ENCODE assay signal across 8 mouse cellular contexts in genomic region chr7:19320637-19321036, GRCm38 (mm10). TPM values are rescaled to one million over a fixed set of nuclear protein-coding genes. Genes with fewer than 3 reads are reported as not detected.
DNase-seq lines count a peak whose midpoint lies in the region; ATAC-seq and TF ChIP-seq lines count a peak whose summit lies in the region.
"Had no signal": no experiment of that assay in that cellular context is flagged by ENCODE, and none has a peak within 500 bp of the region (broad histone marks: within the 10 kb centered on the region; RNA-seq: fewer than 3 reads in every experiment).

No protein-coding gene starts in this region.

- no peaks in the 10 kb centered on the region for H3K36me3 ChIP-seq in liver, embryonic 11.5 days (ENCODE audit: control insufficient read depth, insufficient read depth, low read length)
- H3K36me3 ChIP-seq in forebrain, postnatal 0 days (ENCODE audit: insufficient read depth) = no peaks in the 10 kb centered on the region
- no peaks in the 10 kb centered on the region for H3K36me3 ChIP-seq in liver, embryonic 12.5 days
- no peaks in the 10 kb centered on the region for H3K36me3 ChIP-seq in splenic B cell, adult 2 months (ENCODE audit: control insufficient read depth, insufficient read depth, low read length, poor library complexity, severe bottlenecking)

- no peak for TF ChIP-seq CTCF in forebrain, postnatal 0 days (IDR thresholded peaks at IDR 0.05; ENCODE audit: low read depth)

- H3K4me1 ChIP-seq in liver, embryonic 11.5 days (replicated peaks; ENCODE audit: control insufficient read depth, insufficient read depth, low read length) = peaks cover 10% of the 10 kb centered on the region
- H3K4me1 ChIP-seq in forebrain, postnatal 0 days (ENCODE audit: insufficient read depth) = peaks cover 7% of the 10 kb centered on the region; the same call in 1 of the 2 replicates
- peaks cover 17% of the 10 kb centered on the region for H3K4me1 ChIP-seq in liver, embryonic 12.5 days

- H3K4me2 ChIP-seq in liver, embryonic 11.5 days = peak overlapping the region; percentile 81
- peak overlapping the region; percentile 82 for H3K4me2 ChIP-seq in forebrain, postnatal 0 days (ENCODE audit: low read depth)
- peak overlapping the region; percentile 69 for H3K4me2 ChIP-seq in liver, embryonic 12.5 days

- no peaks in the 10 kb centered on the region for H3K9me3 ChIP-seq in liver, embryonic 11.5 days (ENCODE audit: control insufficient read depth, low read length)
- no peaks in the 10 kb centered on the region for H3K9me3 ChIP-seq in forebrain, postnatal 0 days (ENCODE audit: low read length)
- H3K9me3 ChIP-seq in liver, embryonic 12.5 days (replicated peaks) = no peaks in the 10 kb centered on the region

- no peak overlapping the region for H3K4me3 ChIP-seq in liver, embryonic 11.5 days (ENCODE audit: low read depth, low read length)
- peak overlapping the region; percentile 65; the same call in 1 of the 2 replicates for H3K4me3 ChIP-seq in forebrain, postnatal 0 days (ENCODE audit: low read depth, low read length)
- no peak overlapping the region for H3K4me3 ChIP-seq in liver, embryonic 12.5 days

- no peak for ATAC-seq in liver, embryonic 11.5 days (replicated peaks; ENCODE audit: low FRiP score)
- no peak for ATAC-seq in forebrain, postnatal 0 days
- ATAC-seq in liver, embryonic 12.5 days = no peak

- no peak for DNase-seq in liver, embryonic 11.5 days (ENCODE audit: low spot score)
- no peak for DNase-seq in liver
- no peak for DNase-seq in forebrain, postnatal 0 days
- DNase-seq in splenic B cell, adult 2 months (ENCODE audit: low read depth, low spot score) = peak; percentile 61
- no peak for DNase-seq in thymus, postnatal 36 days
- no peak for DNase-seq in cerebellum, adult 8-10 months

- H3K27ac ChIP-seq in liver, embryonic 11.5 days (ENCODE audit: low read depth, low read length) = no peak overlapping the region
- H3K27ac ChIP-seq in forebrain, postnatal 0 days (ENCODE audit: low read depth, low read length) = no peak overlapping the region; the same call in 1 of the 2 replicates
- H3K27ac ChIP-seq in liver, embryonic 12.5 days = no peak overlapping the region

- WGBS in liver, embryonic 11.5 days = 40% methylated on average over 7 of the region's 7 CpGs
- 46% methylated on average over 7 of the region's 7 CpGs for WGBS in forebrain, postnatal 0 days
- WGBS in liver, embryonic 12.5 days (ENCODE audit: insufficient replicate concordance) = 27% methylated on average over 7 of the region's 7 CpGs

- peaks cover 51% of the 10 kb centered on the region for H3K27me3 ChIP-seq in liver, embryonic 11.5 days (replicated peaks; ENCODE audit: control insufficient read depth, insufficient read depth, low read length)
- H3K27me3 ChIP-seq in forebrain, postnatal 0 days (ENCODE audit: insufficient read depth, low read length) = no peaks in the 10 kb centered on the region
- peaks cover 92% of the 10 kb centered on the region for H3K27me3 ChIP-seq in liver, embryonic 12.5 days (replicated peaks)
- H3K27me3 ChIP-seq in splenic B cell, adult 2 months (ENCODE audit: control insufficient read depth, insufficient read depth, low read length, poor library complexity, severe bottlenecking) = no peaks in the 10 kb centered on the region
- H3K27me3 ChIP-seq: Patski had no signal

- no peak overlapping the region for H3K9ac ChIP-seq in liver, embryonic 11.5 days (ENCODE audit: low read depth, low read length)
- no peak overlapping the region for H3K9ac ChIP-seq in forebrain, postnatal 0 days
- H3K9ac ChIP-seq in liver, embryonic 12.5 days = no peak overlapping the region

RNA-seq across cellular contexts. Expression of gene Fosb, which starts 10.8 kb away (rescaled TPM):
- 0.07 TPM in 1 of 2 replicates, not detected in the other for polyA plus RNA-seq in liver, embryonic 11.5 days (2014; fragmentation: Nextera tagmentation; extraction: Ambion mirVana)
- 1.6 and 5.1 TPM in 2 replicates for total RNA-seq in forebrain, postnatal 0 days (2014; rRNA removed)
- 0.28 and 0.36 TPM in 2 replicates for polyA plus RNA-seq in forebrain, postnatal 0 days (2015; fragmentation: Nextera tagmentation; extraction: Ambion mirVana)
- polyA plus RNA-seq in liver, embryonic 12.5 days (2016; fragmentation: Nextera tagmentation; extraction: Ambion mirVana) = 0.04 and 0.05 TPM in 2 replicates

RNA-seq across cellular contexts. Expression of gene Ercc1, which starts 23.9 kb away (rescaled TPM):
- 46.4 and 46.8 TPM in 2 replicates for polyA plus RNA-seq in liver, embryonic 11.5 days (2014; fragmentation: Nextera tagmentation; extraction: Ambion mirVana)
- 56.6 and 73.6 TPM in 2 replicates for total RNA-seq in forebrain, postnatal 0 days (2014; rRNA removed)
- polyA plus RNA-seq in forebrain, postnatal 0 days (2015; fragmentation: Nextera tagmentation; extraction: Ambion mirVana) = 80.5 and 81.0 TPM in 2 replicates
- polyA plus RNA-seq in liver, embryonic 12.5 days (2016; fragmentation: Nextera tagmentation; extraction: Ambion mirVana) = 25.8 and 31.5 TPM in 2 replicates

RNA-seq across cellular contexts. Expression of gene Rtn2, which starts 38.2 kb away (rescaled TPM):
- polyA plus RNA-seq in liver, embryonic 11.5 days (2014; fragmentation: Nextera tagmentation; extraction: Ambion mirVana) = 8.2 and 11.1 TPM in 2 replicates
- 154 and 163 TPM in 2 replicates for total RNA-seq in forebrain, postnatal 0 days (2014; rRNA removed)
- polyA plus RNA-seq in forebrain, postnatal 0 days (2015; fragmentation: Nextera tagmentation; extraction: Ambion mirVana) = 126 and 136 TPM in 2 replicates
- 5.1 and 5.6 TPM in 2 replicates for polyA plus RNA-seq in liver, embryonic 12.5 days (2016; fragmentation: Nextera tagmentation; extraction: Ambion mirVana)

RNA-seq across cellular contexts. Expression of gene Cd3eap, which starts 38.6 kb away (rescaled TPM):
- 28.7 and 30.2 TPM in 2 replicates for polyA plus RNA-seq in liver, embryonic 11.5 days (2014; fragmentation: Nextera tagmentation; extraction: Ambion mirVana)
- 12.1 and 15.5 TPM in 2 replicates for total RNA-seq in forebrain, postnatal 0 days (2014; rRNA removed)
- 19.4 and 21.6 TPM in 2 replicates for polyA plus RNA-seq in forebrain, postnatal 0 days (2015; fragmentation: Nextera tagmentation; extraction: Ambion mirVana)
- polyA plus RNA-seq in liver, embryonic 12.5 days (2016; fragmentation: Nextera tagmentation; extraction: Ambion mirVana) = 19.5 and 19.9 TPM in 2 replicates

RNA-seq across cellular contexts. Expression of gene Ppp1r13l, which starts 38.9 kb away (rescaled TPM):
- polyA plus RNA-seq in liver, embryonic 11.5 days (2014; fragmentation: Nextera tagmentation; extraction: Ambion mirVana) = 3.9 and 4.2 TPM in 2 replicates
- total RNA-seq in forebrain, postnatal 0 days (2014; rRNA removed) = 0.76 and 1.2 TPM in 2 replicates
- polyA plus RNA-seq in forebrain, postnatal 0 days (2015; fragmentation: Nextera tagmentation; extraction: Ambion mirVana) = 2.0 and 2.1 TPM in 2 replicates
- polyA plus RNA-seq in liver, embryonic 12.5 days (2016; fragmentation: Nextera tagmentation; extraction: Ambion mirVana) = 1.7 and 1.9 TPM in 2 replicates

Comparison
In these comparisons a context has a peak if more than half of its experiments do, and no peak if none do; other contexts are left out.
1. RNA of gene Rtn2, which starts 38.2 kb away (polyA plus RNA-seq): 126 to 136 TPM in forebrain, postnatal 0 days; 8.2 to 11.1 TPM in liver, embryonic 11.5 days and 5.1 to 5.6 TPM in liver, embryonic 12.5 days; every median in the first group is over 10 times any median in the second.
2. Peak in every context shown above with its lines, with median percentiles within 50 percentile points of each other: H3K4me2 ChIP-seq.